Mouse (Mus musculus): ENCODE data around the gene Gpam. TPM values are rescaled to one million over a fixed set of nuclear protein-coding genes. Genes with fewer than 3 reads are reported as not detected.

Gpam gene
- polyA plus RNA-seq, 2 experiments = 15.9 to 16.0 TPM

DNA sequence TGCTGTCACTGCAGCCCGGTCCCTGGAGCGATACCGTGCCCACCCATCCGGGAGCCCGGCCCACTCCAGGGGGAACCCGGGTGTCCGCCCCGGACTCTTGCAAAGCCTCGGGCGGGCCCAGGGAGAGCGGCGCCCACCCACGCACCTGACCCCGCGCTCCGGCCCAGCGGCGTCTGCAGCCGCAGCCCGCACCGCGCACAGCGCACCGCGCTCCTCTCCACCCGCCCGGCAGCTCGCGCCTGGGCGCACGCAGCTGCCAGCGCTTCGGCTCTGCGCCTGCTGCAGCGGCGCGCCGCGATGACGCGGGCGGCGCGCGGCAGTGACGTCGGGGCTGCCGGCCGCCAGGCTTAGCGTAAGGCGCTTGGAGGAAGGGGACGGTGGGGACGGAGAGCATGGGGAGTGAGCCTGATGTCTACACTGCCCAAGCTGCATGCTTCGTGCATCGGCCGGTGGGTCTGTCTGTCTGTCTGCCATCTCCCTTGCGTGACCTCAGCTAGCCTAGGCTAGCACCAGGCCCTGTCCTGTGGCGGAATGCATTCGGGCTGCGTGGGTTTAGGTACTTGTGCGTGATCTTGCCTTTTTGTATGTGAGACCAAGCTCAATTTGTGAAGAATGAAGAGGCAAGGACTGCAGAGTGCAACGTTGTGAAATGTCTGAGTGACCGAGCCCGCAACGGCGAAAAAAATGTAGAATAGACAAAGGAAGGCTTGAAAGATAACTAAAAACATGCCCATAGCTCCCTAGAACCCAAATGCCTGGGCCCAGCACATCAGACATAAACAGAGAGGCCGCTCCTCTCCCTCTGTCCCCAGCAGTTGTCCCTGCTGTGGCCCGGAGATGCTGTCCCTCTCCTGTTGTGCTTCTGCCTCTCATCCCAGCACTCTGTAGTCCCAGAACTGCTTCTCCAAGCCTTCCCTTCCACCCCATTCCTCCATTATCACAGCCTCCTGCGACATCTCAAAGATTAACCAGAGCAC lies 27.6 kb downstream of the Gpam start:
- Histone ChIP-seq H3K9ac (ENCODE audit: low read depth, low read length, severe bottlenecking) (peak overlapping the region; percentile 94), H3K4me2 (replicated peaks; ENCODE audit: low read depth, low read length, severe bottlenecking) (peak overlapping the region; percentile 98), H3K4me1 (ENCODE audit: control insufficient read depth, insufficient read depth, low read length) (peaks cover 7% of the 10 kb centered on the region; the same call in 1 of the 2 replicates), H3K27ac (replicated peaks; ENCODE audit: low read depth, low read length) (peak overlapping the region; percentile 82), H3K4me3 (replicated peaks; ENCODE audit: low read length) (peak overlapping the region; percentile 93), H3K9me3 (ENCODE audit: control insufficient read depth, low read length) (no peaks in the 10 kb centered on the region), H3K27me3 (ENCODE audit: control insufficient read depth, insufficient read depth, low read length) (no peaks in the 10 kb centered on the region), H3K36me3 (ENCODE audit: control insufficient read depth, insufficient read depth, low read length) (0 out of 2 replicates have a peak, but pooled peaks cover 4% of the 10 kb centered on the region)
- peak; percentile 79; the same call in 1 of the 2 replicates for TF ChIP-seq POLR2A (IDR thresholded peaks at IDR 0.05; ENCODE audit: borderline replicate concordance, extremely low read depth, insufficient read depth, insufficient read length)
- 2% methylated on average over 37 of the region's 69 CpGs for WGBS
- DNase-seq (ENCODE audit: low spot score) (peak; percentile 71), ATAC-seq (ENCODE audit: low FRiP score, low read depth) (peak; percentile 89)

GRCm38 (mm10) chr19:55098409-55099183 lies 28.4 kb downstream of the Gpam start:
- Histone ChIP-seq H3K27ac (replicated peaks; ENCODE audit: low read depth, low read length) (peak overlapping the region; percentile 82), H3K27me3 (ENCODE audit: control insufficient read depth, insufficient read depth, low read length) (no peaks in the 10 kb centered on the region), H3K9ac (ENCODE audit: low read depth, low read length, severe bottlenecking) (peak overlapping the region; percentile 94), H3K36me3 (ENCODE audit: control insufficient read depth, insufficient read depth, low read length) (0 out of 2 replicates have a peak, but pooled peaks cover 7% of the 10 kb centered on the region), H3K4me1 (ENCODE audit: control insufficient read depth, insufficient read depth, low read length) (peaks cover 7% of the 10 kb centered on the region; the same call in 1 of the 2 replicates), H3K4me2 (replicated peaks; ENCODE audit: low read depth, low read length, severe bottlenecking) (peak overlapping the region; percentile 98), H3K9me3 (ENCODE audit: control insufficient read depth, low read length) (no peaks in the 10 kb centered on the region), H3K4me3 (replicated peaks; ENCODE audit: low read length) (peak overlapping the region; percentile 93)
- DNase-seq (ENCODE audit: low spot score) = peak; percentile 67
- ATAC-seq (ENCODE audit: low FRiP score, low read depth) = peak; percentile 61
- under 1% methylated on average over 26 of the region's 30 CpGs for WGBS
- no peak for TF ChIP-seq POLR2A (IDR thresholded peaks at IDR 0.05; ENCODE audit: borderline replicate concordance, extremely low read depth, insufficient read depth, insufficient read length)

DNA sequence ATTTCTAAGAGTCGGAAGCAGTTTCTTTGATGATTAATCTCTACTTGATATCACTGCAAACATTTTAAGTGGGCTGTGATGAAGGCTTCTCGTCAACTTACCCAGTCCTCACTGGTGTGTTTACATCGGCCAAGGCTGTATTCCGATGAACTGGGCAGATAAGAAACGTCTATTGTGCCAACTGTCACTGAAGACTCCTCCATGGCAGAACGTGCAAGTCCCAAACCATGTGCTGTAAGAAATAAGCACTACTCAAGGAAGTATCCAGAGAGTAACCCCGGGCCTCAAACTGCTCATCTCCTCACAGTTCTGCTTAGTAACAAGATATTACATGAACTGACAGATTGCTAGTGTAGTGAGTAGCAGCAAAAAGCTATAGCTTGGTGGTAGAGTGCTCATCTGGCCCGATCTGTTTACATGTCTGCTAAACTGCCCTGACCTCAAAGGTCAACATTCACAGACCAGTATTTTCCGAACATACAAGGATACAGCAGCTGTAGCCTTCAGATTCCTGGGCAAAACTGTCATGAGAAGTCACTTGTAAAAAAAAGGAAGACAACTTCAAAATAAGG lies 29.6 kb downstream of the Gpam start:
- TF ChIP-seq POLR2A (IDR thresholded peaks at IDR 0.05; ENCODE audit: borderline replicate concordance, extremely low read depth, insufficient read depth, insufficient read length) = no peak
- Histone ChIP-seq H3K4me1 (ENCODE audit: control insufficient read depth, insufficient read depth, low read length) (peaks cover 7% of the 10 kb centered on the region; the same call in 1 of the 2 replicates), H3K9ac (ENCODE audit: low read depth, low read length, severe bottlenecking) (no peak overlapping the region), H3K4me2 (replicated peaks; ENCODE audit: low read depth, low read length, severe bottlenecking) (no peak overlapping the region), H3K27ac (replicated peaks; ENCODE audit: low read depth, low read length) (no peak overlapping the region), H3K9me3 (ENCODE audit: control insufficient read depth, low read length) (no peaks in the 10 kb centered on the region), H3K27me3 (ENCODE audit: control insufficient read depth, insufficient read depth, low read length) (no peaks in the 10 kb centered on the region), H3K36me3 (ENCODE audit: control insufficient read depth, insufficient read depth, low read length) (0 out of 2 replicates have a peak, but pooled peaks cover 7% of the 10 kb centered on the region), H3K4me3 (replicated peaks; ENCODE audit: low read length) (no peak overlapping the region)
- WGBS = 64% methylated on average over 9 of the region's 9 CpGs
- DNase-seq (ENCODE audit: low spot score) = no peak
- ATAC-seq (ENCODE audit: low FRiP score, low read depth) = no peak

DNA sequence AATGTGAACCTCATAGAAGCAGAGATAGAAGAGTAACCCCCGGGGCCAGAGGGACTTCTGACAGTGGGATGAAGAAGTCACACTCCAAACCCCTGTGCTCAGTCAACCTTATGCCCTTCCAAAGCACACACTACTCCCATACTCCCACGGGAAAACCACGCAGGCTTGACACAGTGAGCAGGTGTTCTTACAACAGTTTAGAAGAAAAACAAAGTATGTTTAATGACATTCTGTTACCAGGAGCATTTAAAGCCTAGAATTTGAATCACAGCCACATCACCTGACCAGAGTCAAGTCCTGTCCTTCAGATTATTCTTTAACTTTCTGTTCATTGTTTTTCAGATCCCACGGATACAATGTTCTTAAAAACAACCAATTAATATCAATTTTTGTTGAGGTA lies 30.4 kb downstream of the Gpam start:
- H3K9ac ChIP-seq (ENCODE audit: low read depth, low read length, severe bottlenecking) = no peak overlapping the region
- 83% methylated on average over 4 of the region's 4 CpGs for WGBS
- H3K4me3 ChIP-seq (replicated peaks; ENCODE audit: low read length) = no peak overlapping the region
- no peak overlapping the region for H3K4me2 ChIP-seq (replicated peaks; ENCODE audit: low read depth, low read length, severe bottlenecking)
- H3K27me3 ChIP-seq (ENCODE audit: control insufficient read depth, insufficient read depth, low read length) = no peaks in the 10 kb centered on the region
- TF ChIP-seq POLR2A (IDR thresholded peaks at IDR 0.05; ENCODE audit: borderline replicate concordance, extremely low read depth, insufficient read depth, insufficient read length) = no peak
- H3K36me3 ChIP-seq (ENCODE audit: control insufficient read depth, insufficient read depth, low read length) = peaks cover 12% of the 10 kb centered on the region
- H3K9me3 ChIP-seq (ENCODE audit: control insufficient read depth, low read length) = no peaks in the 10 kb centered on the region
- no peak overlapping the region for H3K27ac ChIP-seq (replicated peaks; ENCODE audit: low read depth, low read length)
- DNase-seq (ENCODE audit: low spot score) (no peak), ATAC-seq (ENCODE audit: low FRiP score, low read depth) (no peak)
- peaks cover 7% of the 10 kb centered on the region; the same call in 1 of the 2 replicates for H3K4me1 ChIP-seq (ENCODE audit: control insufficient read depth, insufficient read depth, low read length)

DNA sequence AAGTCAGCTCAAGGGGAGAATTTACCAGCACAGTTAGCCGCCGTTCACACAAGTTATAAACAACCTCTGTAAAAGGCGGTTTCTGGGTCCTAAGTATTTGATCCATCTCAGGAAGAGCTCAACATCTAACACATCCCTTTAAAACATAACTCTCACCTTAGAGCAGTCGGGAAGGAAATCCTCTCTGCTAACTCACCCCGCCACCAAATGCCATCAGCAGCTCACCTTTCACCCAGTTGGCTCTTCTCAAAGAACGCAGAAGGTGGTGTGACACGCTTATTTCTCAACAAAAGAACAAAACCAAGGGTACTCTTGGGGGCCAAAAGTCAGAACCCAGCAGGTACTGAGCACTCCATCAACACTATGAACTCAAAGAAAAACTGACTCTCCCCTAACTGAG lies 31.5 kb downstream of the Gpam start:
- Histone ChIP-seq H3K27me3 (ENCODE audit: control insufficient read depth, insufficient read depth, low read length) (no peaks in the 10 kb centered on the region), H3K4me2 (replicated peaks; ENCODE audit: low read depth, low read length, severe bottlenecking) (no peak overlapping the region), H3K27ac (replicated peaks; ENCODE audit: low read depth, low read length) (no peak overlapping the region), H3K4me3 (replicated peaks; ENCODE audit: low read length) (no peak overlapping the region), H3K9ac (ENCODE audit: low read depth, low read length, severe bottlenecking) (no peak overlapping the region), H3K9me3 (ENCODE audit: control insufficient read depth, low read length) (no peaks in the 10 kb centered on the region), H3K4me1 (ENCODE audit: control insufficient read depth, insufficient read depth, low read length) (peaks cover 7% of the 10 kb centered on the region; the same call in 1 of the 2 replicates), H3K36me3 (ENCODE audit: control insufficient read depth, insufficient read depth, low read length) (peaks cover 20% of the 10 kb centered on the region)
- ATAC-seq (ENCODE audit: low FRiP score, low read depth) (no peak), DNase-seq (ENCODE audit: low spot score) (no peak)
- 89% methylated on average over 7 of the region's 7 CpGs for WGBS
- TF ChIP-seq POLR2A (IDR thresholded peaks at IDR 0.05; ENCODE audit: borderline replicate concordance, extremely low read depth, insufficient read depth, insufficient read length) = no peak
